Mouse (Mus musculus) cerebellum, postnatal 4 days (tissue): Measurements from ENCODE around the gene Kcnb1.

Experiments used
- DNase-seq, 2 experiments: peaks; one replicate each; pipeline ENCODE4 v3.0.0; 2022; ENCODE audit warnings: low spot score in 2 of 2, mixed read lengths in 1 of 2

Kcnb1 gene

DNA sequence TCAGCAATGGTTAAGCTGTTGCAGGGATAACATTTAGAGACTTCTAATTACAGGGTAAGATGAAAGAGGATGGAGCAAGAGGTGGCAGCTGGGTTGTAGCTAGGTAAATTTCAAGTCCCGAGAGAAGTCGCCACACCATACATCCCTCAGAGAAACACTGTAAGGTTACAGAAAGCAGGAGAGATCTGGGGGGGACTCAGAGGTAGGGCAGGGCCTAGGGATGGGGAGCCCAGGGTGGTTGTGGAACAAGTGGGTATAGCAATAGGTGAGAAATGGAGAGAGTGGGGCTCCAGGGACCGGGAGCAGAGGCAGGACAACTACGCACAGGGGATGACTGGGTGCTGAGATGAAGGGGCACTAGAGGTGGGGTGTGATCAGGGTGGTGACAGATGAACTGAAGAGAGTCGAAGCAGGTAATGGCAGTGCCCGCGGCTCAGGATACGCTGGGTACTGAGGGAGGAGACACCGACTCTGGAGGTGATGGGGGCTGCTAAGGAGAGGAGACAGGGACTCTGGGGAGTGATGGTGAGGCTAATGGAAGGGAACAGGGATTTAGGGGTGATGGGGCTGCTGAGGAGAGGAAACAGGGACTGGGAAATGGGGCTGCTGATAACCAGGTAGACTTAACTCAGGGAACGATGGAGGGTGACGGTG, 128.4 kb downstream of the Kcnb1 start:
- DNase-seq = no peak

DNA sequence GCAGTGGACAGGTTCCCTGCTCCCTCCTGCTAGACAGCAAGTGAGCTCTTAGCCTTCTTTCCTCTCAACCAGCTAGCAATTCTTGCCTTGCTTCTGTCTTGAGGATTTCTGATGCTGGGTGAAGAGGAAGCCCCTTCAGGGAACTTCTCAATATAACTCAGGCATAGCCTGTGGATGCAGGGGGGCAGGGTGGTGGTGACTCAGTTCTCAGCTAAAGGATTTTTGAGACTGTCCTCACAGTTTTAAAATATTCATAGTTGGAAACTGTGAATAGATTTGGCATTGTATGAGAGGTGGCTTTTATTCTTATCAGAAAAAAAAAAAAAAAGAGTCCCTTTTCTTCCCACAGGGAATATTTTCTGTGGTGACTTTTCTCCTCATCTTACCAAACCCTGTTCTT, 129.2 kb downstream of the Kcnb1 start:
- DNase-seq = no peak

DNA sequence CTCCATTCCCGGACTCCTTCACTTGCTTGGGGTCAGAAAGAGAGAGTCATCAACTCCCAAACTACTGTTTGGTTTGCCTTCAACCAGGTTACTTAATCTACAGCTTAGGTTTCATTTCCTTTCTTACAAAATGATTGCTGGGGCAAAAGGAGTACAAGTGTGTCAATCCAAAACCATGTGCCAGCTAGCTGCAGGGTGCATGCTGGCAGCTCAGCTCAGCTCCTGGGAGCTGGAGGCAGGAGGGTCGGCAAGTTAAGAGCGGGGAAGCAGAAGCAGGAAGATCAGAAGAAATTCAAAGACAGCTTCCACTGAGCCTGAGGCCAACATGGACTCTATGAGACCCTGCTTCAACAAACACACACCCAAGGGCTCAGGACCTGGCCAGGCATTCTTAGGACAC, 129.6 kb downstream of the Kcnb1 start:
- DNase-seq = no peak

DNA sequence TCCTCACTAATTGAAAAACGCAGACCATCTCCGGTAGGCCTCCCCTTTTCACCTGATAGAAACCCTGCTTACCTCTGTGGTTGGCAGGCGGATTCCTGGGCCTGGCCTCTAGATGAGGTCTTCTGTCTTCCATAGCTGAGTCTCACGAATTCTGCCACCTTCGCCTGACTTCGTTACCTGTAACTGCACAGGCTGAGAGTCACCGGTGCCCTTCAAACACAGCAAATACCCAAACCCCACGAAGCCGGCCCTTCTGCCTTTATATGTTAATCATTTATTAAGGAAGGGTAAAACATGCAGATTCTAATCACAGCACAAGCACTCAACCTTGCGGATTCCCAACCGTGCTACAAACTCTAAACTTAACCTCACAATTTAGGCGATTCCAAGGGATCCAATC, 130.0 kb downstream of the Kcnb1 start:
- no peak for DNase-seq

DNA sequence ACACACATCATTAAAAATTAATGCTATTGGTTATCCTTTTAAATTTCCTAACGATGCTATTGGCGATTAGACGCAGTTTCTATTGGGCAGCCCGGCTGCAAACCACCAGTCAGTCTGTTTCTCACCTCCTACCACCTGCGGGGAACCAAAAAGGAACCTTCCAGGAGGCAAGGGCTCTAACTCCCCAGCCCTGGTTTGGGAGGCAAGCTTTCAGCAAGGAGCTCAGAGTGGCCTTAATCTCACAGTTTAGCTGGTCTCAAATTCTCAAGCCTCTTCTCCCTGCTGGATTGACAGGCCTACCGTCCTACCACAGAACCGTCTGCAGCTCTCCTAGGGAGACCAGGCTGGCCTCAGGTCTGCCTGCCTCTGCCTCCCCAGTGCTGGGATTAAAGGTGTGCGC, 130.4 kb downstream of the Kcnb1 start:
- no peak for DNase-seq

DNA sequence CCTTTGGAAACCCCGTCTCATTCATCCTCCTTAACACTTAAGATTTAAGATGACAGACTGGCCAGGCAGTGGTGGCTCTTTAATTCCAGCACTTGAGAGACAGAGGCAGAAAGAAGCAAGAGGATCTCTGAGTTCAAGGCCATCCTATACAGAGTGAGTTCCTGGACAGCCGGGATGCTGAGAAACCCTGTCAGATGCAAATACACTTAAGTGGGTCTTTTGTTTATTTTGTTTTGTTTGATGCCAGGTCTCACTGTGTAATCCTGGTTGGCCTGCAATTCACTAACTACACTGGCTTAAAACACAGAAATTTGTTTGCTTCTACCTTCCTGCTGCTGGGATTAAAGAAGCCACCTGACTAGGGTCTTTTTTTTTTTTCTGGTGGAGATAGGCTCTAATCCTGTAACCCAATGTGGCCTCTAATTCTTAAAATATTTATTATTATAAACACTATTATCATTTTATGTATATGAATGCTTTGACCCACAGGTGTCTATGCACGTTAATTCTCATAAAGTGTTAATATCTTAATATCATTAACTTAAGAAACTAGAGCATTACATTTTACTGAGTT, 131.1 kb downstream of the Kcnb1 start:
- DNase-seq = no peak

DNA sequence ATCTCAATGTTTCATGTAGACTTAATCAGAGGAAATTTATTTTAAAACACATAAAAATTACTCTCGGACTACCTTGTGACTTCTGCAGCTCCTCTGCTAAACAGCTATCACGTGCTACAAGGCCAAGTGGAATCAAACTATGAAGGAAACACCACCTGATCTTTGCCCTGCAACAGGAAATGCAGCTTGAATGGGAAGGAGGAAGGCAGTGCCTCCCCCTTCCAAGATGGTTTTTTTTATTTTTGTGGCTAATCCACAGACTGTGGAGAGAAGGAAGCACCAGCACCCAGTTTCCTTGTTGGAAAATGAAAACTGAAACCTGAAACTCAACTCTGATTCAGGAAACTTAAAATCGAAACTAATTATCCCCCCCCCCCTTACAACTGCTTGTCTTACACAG, 131.8 kb downstream of the Kcnb1 start:
- DNase-seq = no peak

DNA sequence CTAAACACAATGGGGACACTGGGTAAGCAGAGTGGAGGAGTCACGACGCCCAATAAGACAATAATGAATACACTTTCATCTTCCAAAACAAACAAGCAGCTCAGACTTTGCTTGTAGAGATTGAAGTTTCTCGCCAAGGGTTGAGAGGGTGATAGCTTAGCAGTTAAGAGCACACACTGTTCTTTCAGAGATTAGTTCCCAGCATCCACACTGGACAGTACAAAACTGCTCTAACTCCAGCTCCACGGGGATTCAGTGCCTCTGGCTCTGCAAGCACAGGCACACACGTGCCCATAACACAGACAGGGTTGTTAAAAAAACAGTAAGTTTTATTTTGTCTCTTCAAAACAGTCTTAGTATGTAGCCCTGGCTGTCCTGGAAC, 133.0 kb downstream of the Kcnb1 start:
- DNase-seq = no peak

DNA sequence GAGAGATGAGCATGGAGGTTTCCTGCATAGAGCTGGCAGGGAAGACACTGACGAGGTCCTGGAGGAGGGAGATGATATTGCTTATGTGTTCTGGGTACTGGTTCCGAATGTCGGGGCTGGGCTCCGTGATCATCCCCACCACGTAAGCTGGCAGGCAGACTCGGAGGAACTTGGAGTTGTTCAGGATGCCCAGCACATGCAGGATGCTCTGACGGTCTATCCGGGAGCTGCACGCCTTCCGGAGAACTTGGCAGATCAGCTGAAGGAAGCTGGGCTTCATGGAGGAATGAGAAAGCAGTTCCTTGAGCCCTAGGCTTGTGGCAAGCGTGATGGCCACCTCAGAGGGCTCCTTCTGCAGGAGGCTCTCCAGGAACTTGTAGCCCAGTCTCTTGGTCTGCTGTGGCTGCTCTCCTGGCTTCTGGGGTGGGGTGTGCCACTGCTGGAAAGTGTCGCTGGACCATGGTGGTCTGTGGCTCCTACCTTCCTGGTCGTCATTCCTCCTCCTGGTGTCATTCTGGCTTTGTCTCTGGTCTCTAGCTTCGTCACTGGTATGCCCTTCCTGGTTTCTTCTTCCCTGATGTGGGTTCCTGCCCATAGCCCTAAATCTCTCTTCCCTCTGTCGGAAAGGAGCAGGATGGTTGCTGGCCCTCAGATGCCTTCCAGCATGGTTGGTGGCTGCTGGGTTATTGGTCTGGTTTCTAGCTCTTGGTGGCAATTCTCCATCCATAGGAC, 133.6 kb downstream of the Kcnb1 start:
- no peak for DNase-seq

GRCm38 (mm10) chr2:167055386-167055785, 134.6 kb downstream of the Kcnb1 start:
- DNase-seq = no peak

DNA sequence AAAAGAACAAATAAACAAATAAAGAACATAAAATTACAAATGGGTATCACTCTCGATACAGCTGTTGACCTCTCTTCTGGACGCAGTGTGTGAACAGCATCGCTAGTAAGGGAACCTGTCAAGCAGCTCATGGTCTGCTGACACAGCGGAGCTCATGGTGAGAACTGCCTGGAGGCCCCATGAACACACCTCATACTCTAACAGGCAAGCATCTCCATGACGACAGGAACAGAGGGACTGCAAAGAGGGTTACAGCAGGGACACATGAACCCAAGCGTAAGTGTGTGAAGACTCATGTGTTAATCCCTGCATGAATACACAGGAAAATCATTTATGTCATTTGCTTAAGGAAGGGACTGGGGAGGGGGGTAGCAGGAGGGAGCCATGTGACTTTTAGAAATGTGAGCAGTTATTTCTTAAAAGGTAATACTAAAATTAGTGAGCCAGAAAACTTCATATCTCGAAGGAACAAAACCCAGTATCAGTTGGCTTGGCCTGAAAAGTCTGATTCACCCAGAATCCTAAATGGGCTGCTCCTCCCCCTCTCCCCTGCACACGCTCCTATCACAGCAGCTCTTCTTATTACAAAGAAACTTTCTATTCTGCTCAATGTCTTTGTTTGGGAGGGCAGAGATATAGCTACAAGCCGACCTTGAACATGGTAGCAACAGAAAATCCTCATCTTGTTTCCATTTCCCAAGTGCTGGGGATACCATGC, 136.7 kb downstream of the Kcnb1 start:
- DNase-seq = no peak

DNA sequence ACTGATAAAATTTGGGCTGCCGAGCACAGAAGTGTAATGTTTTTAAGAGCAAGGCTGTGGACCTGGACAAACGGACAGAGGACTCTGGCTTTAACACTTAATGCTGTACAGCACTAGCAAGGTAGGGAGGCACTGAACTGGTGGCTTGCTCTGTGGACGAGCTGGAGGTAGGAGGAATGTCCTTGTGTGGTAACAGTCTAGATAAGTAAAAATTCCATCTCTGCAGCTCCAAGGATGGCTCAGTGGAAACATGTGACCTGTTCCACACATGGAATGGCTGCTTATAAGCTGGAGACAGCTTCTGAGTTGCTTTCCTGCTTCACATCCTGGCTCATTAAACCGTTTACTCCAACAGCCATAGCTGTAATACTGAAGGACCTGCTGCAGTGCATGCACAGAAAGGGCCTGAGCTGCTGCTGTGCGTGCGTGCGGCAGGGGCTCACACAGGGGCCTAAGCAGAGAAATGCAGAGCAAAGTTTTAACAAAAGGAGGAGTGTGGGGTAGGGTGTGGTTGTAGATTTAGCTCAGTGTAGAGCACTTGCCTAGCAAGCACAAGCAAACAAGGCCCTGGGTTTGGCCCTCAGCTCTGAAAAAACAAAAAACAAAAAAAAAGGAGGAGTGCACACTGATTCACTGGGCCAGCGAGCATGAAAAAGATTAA, 141.1 kb downstream of the Kcnb1 start:
- DNase-seq = no peak

- DNase-seq = no peak
Measured at GRCm38 (mm10) chr2:167048223-167048622, 141.7 kb downstream of the Kcnb1 start.
